Mouse (Mus musculus): ENCODE data around the gene Tfb2m.

Tfb2m gene

DNA sequence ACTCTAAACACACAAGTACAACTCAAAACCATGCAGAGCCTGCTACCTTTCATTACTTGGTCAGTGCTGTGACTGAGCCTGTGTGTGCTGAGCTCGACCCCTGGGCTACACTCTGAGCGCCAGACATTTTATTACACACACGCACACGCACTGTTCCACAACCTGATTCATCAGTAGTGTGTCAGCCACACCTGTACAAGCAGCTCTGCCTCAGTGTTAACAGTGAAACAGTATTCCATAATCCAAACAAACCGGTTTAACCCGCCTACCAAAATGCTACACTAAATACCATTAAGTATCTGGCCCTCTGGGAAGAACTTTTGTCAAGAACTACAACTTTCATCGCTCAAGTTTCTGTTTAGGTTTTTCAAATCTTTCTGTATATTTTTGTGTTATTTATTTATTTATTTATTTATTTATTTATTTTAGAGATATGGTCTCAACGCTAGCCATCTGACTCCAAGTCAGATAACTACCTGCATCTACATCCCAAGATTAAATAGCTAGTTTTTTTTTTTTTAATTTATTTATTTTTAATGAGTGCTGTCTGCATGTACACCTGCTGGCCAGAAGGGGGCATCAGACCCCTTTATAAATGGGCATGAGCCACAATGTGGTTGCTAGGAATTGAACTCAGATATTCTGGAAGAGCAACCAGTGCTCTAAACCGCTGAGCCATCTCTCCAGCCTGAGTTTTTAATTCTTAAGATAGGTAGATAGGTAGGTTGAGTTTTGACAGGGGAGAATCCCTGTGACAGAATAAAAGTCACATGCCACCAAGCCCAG lies 39.3 kb downstream of the Tfb2m start:
- DNase-seq (ENCODE audit: extremely low spot score, low read depth, low spot score): no peak

- no peak for DNase-seq (ENCODE audit: extremely low spot score, low read depth, low spot score)
Measured at GRCm38 (mm10) chr1:179502565-179502964, 43.5 kb downstream of the Tfb2m start.

- no peak for DNase-seq (ENCODE audit: extremely low spot score, low read depth, low spot score)
Measured at GRCm38 (mm10) chr1:179499257-179499656, 46.8 kb downstream of the Tfb2m start.

GRCm38 (mm10) chr1:179492908-179493307 lies 53.2 kb downstream of the Tfb2m start:
- no peak for DNase-seq (ENCODE audit: extremely low spot score, low read depth, low spot score)

DNA sequence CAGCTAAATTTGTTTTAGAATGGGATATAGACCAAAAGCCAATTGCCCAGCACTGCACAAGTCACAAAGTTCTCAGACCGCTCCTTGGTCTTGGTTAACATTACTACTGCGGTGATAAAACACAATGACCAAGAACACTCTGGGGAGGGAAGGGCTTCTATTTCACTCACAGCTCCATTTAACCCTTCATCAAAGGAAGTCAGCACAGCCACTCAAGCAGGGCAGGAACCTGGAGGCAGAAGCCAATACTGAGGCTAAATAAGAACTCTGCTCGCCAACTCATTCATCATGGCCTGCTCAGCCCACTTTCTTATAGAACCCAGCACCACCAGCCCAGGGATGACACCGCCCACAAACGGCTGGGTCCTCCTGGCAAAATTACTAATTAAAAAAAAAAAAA lies 57.5 kb downstream of the Tfb2m start:
- no peak for DNase-seq (ENCODE audit: extremely low spot score, low read depth, low spot score)

DNA sequence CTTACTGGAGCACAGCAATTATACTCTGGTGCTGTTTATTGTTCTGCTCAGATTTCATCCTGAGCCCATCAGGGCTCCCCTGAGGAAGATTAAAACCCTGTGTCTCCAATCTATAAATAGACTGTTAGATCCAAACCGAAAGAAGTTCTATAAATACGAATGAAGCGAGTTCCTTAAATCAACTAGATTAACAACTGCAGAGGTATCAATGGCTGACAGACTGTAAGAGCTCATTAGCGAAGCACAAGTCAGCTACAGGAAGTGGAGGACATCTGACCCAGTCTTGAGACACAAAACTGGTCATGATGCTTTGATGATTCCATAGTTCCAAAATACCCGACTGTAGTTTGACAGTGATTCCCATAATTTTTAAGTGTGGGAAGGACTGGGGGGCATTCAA lies 58.1 kb downstream of the Tfb2m start:
- DNase-seq (ENCODE audit: extremely low spot score, low read depth, low spot score): no peak

GRCm38 (mm10) chr1:179487238-179487637 lies 58.8 kb downstream of the Tfb2m start:
- DNase-seq (ENCODE audit: extremely low spot score, low read depth, low spot score): no peak

GRCm38 (mm10) chr1:179485784-179486540 lies 60.1 kb downstream of the Tfb2m start:
- DNase-seq (ENCODE audit: extremely low spot score, low read depth, low spot score): no peak

- DNase-seq (ENCODE audit: extremely low spot score, low read depth, low spot score): no peak
Measured at GRCm38 (mm10) chr1:179480862-179481261, 65.2 kb downstream of the Tfb2m start.
